Mouse (Mus musculus) cortical plate, adult 2 months (tissue): ENCODE measurements around the gene Klf9.

ENCODE experiments used
- CTCF ChIP-seq: fragments of 200-500 bp; IDR thresholded peaks from 2 replicates; pipeline ENCODE4 v1.5.1; 2011; ENCODE audit warnings: mild to moderate bottlenecking, control low read depth, low read length; ENCODE audit not compliant: insufficient read depth; ENCODE audit errors: extremely low read depth
- POLR2A ChIP-seq: fragments of 200-500 bp; IDR thresholded peaks from 2 replicates; pipeline ENCODE4 v1.6.1; 2011; ENCODE audit warnings: mild to moderate bottlenecking, low read length, control low read depth; ENCODE audit not compliant: insufficient read depth; ENCODE audit errors: extremely low read depth

- TF ChIP-seq POLR2A (peak; percentile 95), CTCF (no peak)
Measured at GRCm38 (mm10) chr19:23140689-23141317, at the start of gene Klf9.
